Mouse (Mus musculus) intestine, postnatal 0 days (tissue): ENCODE measurements at regions not wholly inside any gene's neighbourhood (a gene's known extent, or its start where the extent isn't known, plus 50 kb on each side); places are given as distances from the start of the nearest gene placed in this dataset.
"Not testable (repeated sequence)": the region's sequence is repeated elsewhere in the genome, so short reads cannot be mapped to it uniquely, and the experiment has no call there.

Source experiments
- ATAC-seq: fragments of 200-750 bp; cut with Nextera tagmentation; 2 replicates; pipeline ENCODE4 v1.8.0; 2017; ENCODE audit warnings: mild to moderate bottlenecking, moderate TSS enrichment, moderate library complexity
- H3K27ac ChIP-seq: fragments of 300-500 bp; sonication (generic); 2 replicates; pipeline ENCODE4 v1.5.1; 2014; ENCODE audit warnings: mild to moderate bottlenecking, low read depth, low read length, moderate library complexity
- H3K27me3 ChIP-seq: fragments of 300-500 bp; sonication (generic); replicated peaks from 2 replicates; pipeline ENCODE4 v1.6.1; 2014; ENCODE audit warnings: low read length, mixed read lengths; ENCODE audit not compliant: control insufficient read depth, insufficient read depth
- H3K36me3 ChIP-seq: fragments of 300-500 bp; sonication (generic); 2 replicates; pipeline ENCODE4 v1.6.1; 2014; ENCODE audit warnings: mild to moderate bottlenecking, moderate library complexity; ENCODE audit not compliant: control insufficient read depth, insufficient read depth
- H3K4me1 ChIP-seq: fragments of 300-500 bp; sonication (generic); replicated peaks from 2 replicates; pipeline ENCODE4 v1.6.1; 2014; ENCODE audit warnings: antibody characterized with exemption, low read length, mixed read lengths; ENCODE audit not compliant: control insufficient read depth, insufficient read depth
- H3K4me2 ChIP-seq: fragments of 300-500 bp; sonication (generic); replicated peaks from 2 replicates; pipeline ENCODE4 v1.6.1; 2014; ENCODE audit warnings: low read depth, mild to moderate bottlenecking, moderate library complexity
- H3K4me3 ChIP-seq: fragments of 300-500 bp; sonication (generic); 2 replicates; pipeline ENCODE4 v1.5.1; 2014; ENCODE audit warnings: low read depth, low read length
- H3K9ac ChIP-seq: fragments of 300-500 bp; sonication (generic); 2 replicates; pipeline ENCODE4 v1.6.1; 2014; ENCODE audit warnings: mild to moderate bottlenecking, low read depth, low read length
- H3K9me3 ChIP-seq: fragments of 300-500 bp; sonication (generic); 2 replicates; pipeline ENCODE4 v1.6.1; 2016; ENCODE audit warnings: mixed run types; ENCODE audit not compliant: control insufficient read depth
- CTCF ChIP-seq: sonication (generic); IDR thresholded peaks from 2 replicates; pipeline ENCODE4 v1.5.1; 2016; ENCODE audit warnings: low read depth, mild to moderate bottlenecking, control low read depth, antibody characterized with exemption, moderate library complexity
- WGBS: fragments of 180-500 bp; shearing (Covaris S2); extraction: QIAGEN DNeasy Blood & Tissue Kit; methylation state at CpG from one replicate; pipeline ENCODE4 v1.1.7; 2014; 5-methylcytosine and 5-hydroxymethylcytosine counted together

GRCm38 (mm10) chrX:94480748-94481147 lies 61.2 kb downstream of the Maged1 start:
- no peaks in the 10 kb centered on the region for H3K36me3 ChIP-seq
- no peak for ATAC-seq
- no peaks in the 10 kb centered on the region; the same call in 1 of the 2 replicates for H3K27me3 ChIP-seq
- no peaks in the 10 kb centered on the region for H3K9me3 ChIP-seq
- no peak overlapping the region for H3K27ac ChIP-seq
- TF ChIP-seq CTCF: peak; percentile 45
- 61% methylated on average over 1 of the region's 1 CpGs for WGBS
- H3K4me3 ChIP-seq: no peak overlapping the region
- H3K4me2 ChIP-seq: no peak overlapping the region
- no peak overlapping the region for H3K9ac ChIP-seq
- H3K4me1 ChIP-seq: no peaks in the 10 kb centered on the region

GRCm38 (mm10) chrX:94467654-94468053 lies 74.3 kb downstream of the Maged1 start:
- H3K4me1 ChIP-seq, H3K27ac ChIP-seq, H3K36me3 ChIP-seq, H3K9ac ChIP-seq, H3K4me3 ChIP-seq, H3K4me2 ChIP-seq, ATAC-seq, H3K27me3 ChIP-seq, H3K9me3 ChIP-seq: not testable (repeated sequence)
- WGBS: no CpG with 5 or more reads among the region's 3 CpGs
